Mouse (Mus musculus) natural killer cell, adult 2 months (primary cell): ENCODE measurements around the gene Olfr139.

Source experiments
- DNase-seq, 2 experiments: peaks; one replicate each; pipeline ENCODE4 v3.0.0; 2022; ENCODE audit warnings: low spot score in 2 of 2

Gene Olfr139

GRCm38 (mm10) chr11:74056451-74056850 is at the start of gene Olfr139, which contains the start of gene Olfr399:
TSS of gene Olfr139 (minus strand) at chr11:74056551.
TSS of gene Olfr399 (minus strand) at chr11:74056615.
- no peak for DNase-seq

GRCm38 (mm10) chr11:74105066-74105465 is 48.7 kb upstream of the Olfr139 start:
- no peak for DNase-seq

- DNase-seq, result no peak
Observed at GRCm38 (mm10) chr11:74101507-74101906, 45.2 kb upstream of the Olfr139 start.

GRCm38 (mm10) chr11:74100724-74101123 is 44.4 kb upstream of the Olfr139 start:
- DNase-seq, result no peak

GRCm38 (mm10) chr11:74069655-74070054 is 13.3 kb upstream of the Olfr139 start, which contains the start of gene Zfp616:
TSS of gene Zfp616 (plus strand) at chr11:74069955.
- DNase-seq, result no peak

- DNase-seq, result no peak
Observed at GRCm38 (mm10) chr11:74051347-74051746, 5.0 kb downstream of the Olfr139 start.
